Mouse (Mus musculus) lung, postnatal 0 days (tissue): ENCODE data around the gene Cep152. TPM values are rescaled to one million over a fixed set of nuclear protein-coding genes. Genes with fewer than 3 reads are reported as not detected.

Experiments
- ATAC-seq: fragments of 200-750 bp; cut with Nextera tagmentation; 2 replicates; pipeline ENCODE4 v1.8.0; 2017; ENCODE audit warnings: moderate library complexity
- DNase-seq: peaks from one replicate; pipeline ENCODE4 v3.0.0-alpha.2; 2016; ENCODE audit warnings: low spot score
- H3K27ac ChIP-seq: fragments of 300-500 bp; sonication (generic); 2 replicates; pipeline ENCODE4 v1.5.1; 2014; ENCODE audit warnings: antibody characterized with exemption, mild to moderate bottlenecking, low read length, mixed read lengths
- H3K27me3 ChIP-seq: fragments of 300-500 bp; sonication (generic); replicated peaks from 2 replicates; pipeline ENCODE4 v1.6.1; 2014; ENCODE audit warnings: low read length, mixed read lengths; ENCODE audit not compliant: insufficient read depth
- H3K36me3 ChIP-seq: fragments of 300-500 bp; sonication (generic); 2 replicates; pipeline ENCODE4 v1.6.1; 2014; ENCODE audit warnings: low read length, mixed read lengths; ENCODE audit not compliant: insufficient read depth
- H3K4me1 ChIP-seq: fragments of 300-500 bp; sonication (generic); 2 replicates; pipeline ENCODE4 v1.6.1; 2014; ENCODE audit warnings: antibody characterized with exemption, low read depth, low read length, mixed read lengths; ENCODE audit not compliant: insufficient read depth
- H3K4me2 ChIP-seq: fragments of 300-500 bp; sonication (generic); replicated peaks from 2 replicates; pipeline ENCODE4 v1.6.1; 2014; ENCODE audit warnings: low read depth, mild to moderate bottlenecking, low read length, moderate library complexity, mixed read lengths
- H3K4me3 ChIP-seq: fragments of 300-500 bp; sonication (generic); 2 replicates; pipeline ENCODE4 v1.5.1; 2014; ENCODE audit warnings: low read depth, low read length
- H3K9ac ChIP-seq: fragments of 300-500 bp; sonication (generic); replicated peaks from 2 replicates; pipeline ENCODE4 v1.6.1; 2014; ENCODE audit warnings: low read depth, mild to moderate bottlenecking
- H3K9me3 ChIP-seq: fragments of 300-500 bp; sonication (generic); 2 replicates; pipeline ENCODE4 v1.6.1; 2016; ENCODE audit warnings: low read length, mixed read lengths
- CTCF ChIP-seq: IDR thresholded peaks from 2 replicates; pipeline ENCODE4 v1.5.1; 2016; ENCODE audit warnings: antibody characterized with exemption, mild to moderate bottlenecking
- EP300 ChIP-seq: IDR thresholded peaks from 2 replicates; pipeline ENCODE4 v1.6.1; 2016; ENCODE audit warnings: antibody characterized with exemption, mild to moderate bottlenecking, control low read depth
- WGBS: fragments of 180-500 bp; shearing (Covaris S2); extraction: QIAGEN DNeasy Blood & Tissue Kit; methylation state at CpG from one replicate; pipeline ENCODE4 v1.1.7; 2014; 5-methylcytosine and 5-hydroxymethylcytosine counted together
- polyA plus RNA-seq: library from polyadenylated mRNA; unstranded; fragments of >200 nt; fragmentation: Nextera tagmentation; extraction: Ambion mirVana; gene quantifications from 2 replicates; pipeline ENCODE4 v1.2.1, GENCODE M21; 2015

Cep152 gene
- polyA plus RNA-seq, 1 experiment from 2014 or later, result 1.3 TPM

DNA sequence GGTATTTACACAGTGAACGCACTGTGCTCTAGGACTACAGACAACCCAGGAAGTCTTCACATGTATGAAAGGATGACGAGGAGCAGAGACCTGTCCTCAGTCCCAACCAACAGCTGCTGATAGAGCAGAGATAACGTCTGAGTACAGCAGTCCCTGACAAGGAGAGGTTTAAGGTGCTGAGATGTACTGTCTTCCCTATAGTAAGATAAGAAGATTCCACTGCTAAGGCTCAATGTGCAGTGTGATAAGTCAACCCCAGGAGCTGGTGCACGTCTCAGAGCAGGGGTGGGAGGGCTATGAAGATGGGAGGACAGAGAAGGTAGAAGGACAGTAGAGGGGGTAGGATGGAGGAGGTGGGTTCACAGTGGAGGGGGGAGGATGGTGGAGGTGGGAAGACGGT, 43.8 kb downstream of the Cep152 start:
- ATAC-seq, result no peak
- no peaks in the 10 kb centered on the region for H3K4me1 ChIP-seq
- no peak overlapping the region for H3K4me3 ChIP-seq
- H3K4me2 ChIP-seq, result no peak overlapping the region
- TF ChIP-seq EP300, result no peak
- no peak for TF ChIP-seq CTCF
- H3K27me3 ChIP-seq, result no peaks in the 10 kb centered on the region
- peaks cover 1% of the 10 kb centered on the region; the same call in 1 of the 2 replicates for H3K36me3 ChIP-seq
- H3K9me3 ChIP-seq, result no peaks in the 10 kb centered on the region
- DNase-seq, result no peak
- WGBS, result 74% methylated on average over 5 of the region's 5 CpGs
- no peak overlapping the region for H3K9ac ChIP-seq
- H3K27ac ChIP-seq, result no peak overlapping the region

DNA sequence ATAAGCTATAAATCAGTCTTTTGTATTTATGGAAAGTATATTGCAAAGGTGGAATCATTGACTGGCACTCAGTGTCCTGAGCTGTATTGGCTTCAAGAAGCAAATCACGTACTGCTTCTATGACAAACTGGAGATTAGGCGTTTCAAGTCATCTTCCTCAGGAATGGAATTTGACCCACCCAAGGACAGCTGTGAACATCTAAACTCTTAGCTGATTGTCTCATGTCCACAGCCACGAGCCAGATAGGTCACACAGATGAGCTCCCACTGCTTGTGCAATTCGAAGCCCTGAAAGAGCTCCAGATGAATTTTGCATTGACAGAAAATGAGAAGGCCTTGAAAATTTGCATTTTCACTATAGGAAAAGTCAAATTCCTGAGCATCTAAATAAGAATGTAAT, 47.2 kb downstream of the Cep152 start:
- TF ChIP-seq EP300 (no peak), CTCF (no peak)
- ATAC-seq, result no peak

DNA sequence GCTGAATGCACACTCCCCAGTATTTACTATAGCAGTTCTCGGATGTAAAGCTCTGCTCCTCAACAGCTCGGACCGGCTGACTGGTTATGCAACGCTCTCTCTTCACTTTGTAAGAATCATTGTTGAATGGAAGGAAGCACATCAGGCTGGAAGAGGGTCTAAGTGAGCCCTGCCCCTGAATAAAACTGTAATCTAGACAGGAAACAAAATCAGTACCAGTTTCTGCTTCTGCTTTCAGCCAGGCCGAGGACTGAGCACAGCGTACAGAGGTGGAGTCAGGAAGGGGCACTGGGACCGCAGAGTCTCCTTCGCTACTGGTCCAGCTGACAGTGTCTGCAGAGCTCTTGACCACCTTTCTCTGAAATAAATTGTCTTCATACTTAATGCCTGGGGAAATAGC, 48.4 kb downstream of the Cep152 start:
- DNase-seq (no peak), ATAC-seq (no peak)
- Histone ChIP-seq H3K9me3 (no peaks in the 10 kb centered on the region), H3K27me3 (no peaks in the 10 kb centered on the region), H3K4me1 (no peaks in the 10 kb centered on the region), H3K36me3 (no peaks in the 10 kb centered on the region; the same call in 1 of the 2 replicates), H3K27ac (no peak overlapping the region), H3K9ac (no peak overlapping the region), H3K4me3 (no peak overlapping the region), H3K4me2 (no peak overlapping the region)
- TF ChIP-seq CTCF, result no peak
- WGBS, result 73% methylated on average over 8 of the region's 8 CpGs

More for the DNA sequence above, 47.2 kb downstream of the Cep152 start:
- no peak overlapping the region for H3K27ac ChIP-seq
- H3K36me3 ChIP-seq, result no peaks in the 10 kb centered on the region; the same call in 1 of the 2 replicates
- no peaks in the 10 kb centered on the region for H3K27me3 ChIP-seq
- WGBS, result 54% methylated on average over 4 of the region's 4 CpGs
- no peak overlapping the region for H3K9ac ChIP-seq
- DNase-seq, result no peak
- no peaks in the 10 kb centered on the region for H3K9me3 ChIP-seq
- H3K4me1 ChIP-seq, result no peaks in the 10 kb centered on the region
- no peak overlapping the region for H3K4me2 ChIP-seq
- H3K4me3 ChIP-seq, result no peak overlapping the region

DNA sequence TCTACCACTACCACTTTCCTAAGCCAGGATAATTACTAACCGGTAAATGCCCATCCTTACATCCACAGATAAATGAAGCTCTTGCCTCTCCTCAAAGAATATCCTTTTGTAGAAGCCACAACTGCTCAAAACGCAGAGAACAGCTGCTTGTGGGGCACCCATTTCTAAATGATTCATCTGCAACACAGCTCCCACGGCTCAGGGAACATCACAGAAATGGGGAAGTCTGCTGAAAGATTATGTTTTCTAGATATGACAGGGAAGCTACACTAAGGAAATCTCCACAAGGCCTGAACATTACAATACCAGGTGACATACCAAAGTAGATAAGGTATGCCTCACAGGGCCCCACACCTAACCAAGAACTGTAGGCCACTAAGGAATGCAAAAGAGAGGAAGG, 49.1 kb downstream of the Cep152 start:
- Histone ChIP-seq H3K9ac (no peak overlapping the region), H3K36me3 (no peaks in the 10 kb centered on the region; the same call in 1 of the 2 replicates), H3K4me3 (no peak overlapping the region), H3K4me2 (no peak overlapping the region), H3K27me3 (no peaks in the 10 kb centered on the region), H3K9me3 (no peaks in the 10 kb centered on the region), H3K4me1 (no peaks in the 10 kb centered on the region), H3K27ac (no peak overlapping the region)
- DNase-seq (no peak), ATAC-seq (no peak)
- TF ChIP-seq EP300, result no peak
- TF ChIP-seq CTCF, result no peak
- 87% methylated on average over 3 of the region's 3 CpGs for WGBS

DNA sequence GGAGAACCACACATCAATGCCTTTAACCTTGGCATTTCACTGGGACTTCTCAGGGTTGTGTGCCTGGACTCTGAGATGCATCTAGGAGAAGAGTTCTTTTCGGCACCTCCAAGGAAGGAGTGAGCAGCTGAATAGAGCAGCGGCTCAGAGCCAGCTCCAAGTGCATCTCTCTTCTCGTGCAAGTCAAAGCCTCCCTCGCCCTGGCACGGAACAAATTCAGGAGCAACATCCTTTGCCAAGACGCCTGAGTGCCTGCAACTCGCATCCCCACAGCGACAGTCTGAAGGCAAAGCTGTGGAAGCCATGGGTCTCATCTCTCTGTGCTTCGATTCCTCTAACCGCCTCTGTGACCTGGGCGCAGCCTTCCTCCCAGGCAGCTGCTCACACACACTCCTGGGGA, 61.0 kb downstream of the Cep152 start:
- 0 out of 2 replicates have a peak, but pooled peaks cover 5% of the 10 kb centered on the region for H3K36me3 ChIP-seq
- H3K4me2 ChIP-seq, result no peak overlapping the region
- no peaks in the 10 kb centered on the region for H3K9me3 ChIP-seq
- no peak overlapping the region for H3K4me3 ChIP-seq
- ATAC-seq, result no peak
- TF ChIP-seq CTCF (no peak), EP300 (no peak)
- 85% methylated on average over 11 of the region's 11 CpGs for WGBS
- no peak overlapping the region for H3K27ac ChIP-seq
- H3K9ac ChIP-seq, result no peak overlapping the region
- H3K27me3 ChIP-seq, result no peaks in the 10 kb centered on the region
- no peak for DNase-seq
- H3K4me1 ChIP-seq, result no peaks in the 10 kb centered on the region

DNA sequence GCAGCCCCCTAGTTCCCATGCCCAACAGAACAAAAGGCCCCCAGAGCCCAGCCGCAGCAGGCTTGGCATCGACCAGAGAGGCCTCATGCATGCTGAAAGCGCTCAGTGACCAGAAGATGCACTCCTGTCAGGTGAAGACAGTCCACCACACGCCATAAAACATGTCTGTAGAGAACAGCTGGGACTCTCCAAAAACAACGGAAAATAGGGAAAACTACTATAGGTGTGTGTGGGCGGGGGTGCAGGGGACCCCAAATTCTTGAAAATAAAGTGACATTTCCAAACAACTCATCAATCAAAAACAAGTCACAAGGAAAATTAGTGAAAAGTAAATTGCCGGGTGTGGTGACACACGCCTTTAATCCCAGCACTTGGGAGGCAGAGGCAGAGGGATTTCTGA, 62.5 kb downstream of the Cep152 start:
- DNase-seq (no peak), ATAC-seq (no peak)
- Histone ChIP-seq H3K27me3 (no peaks in the 10 kb centered on the region), H3K4me1 (no peaks in the 10 kb centered on the region), H3K36me3 (0 out of 2 replicates have a peak, but pooled peaks cover 5% of the 10 kb centered on the region), H3K27ac (no peak overlapping the region), H3K9ac (no peak overlapping the region), H3K4me3 (no peak overlapping the region), H3K4me2 (no peak overlapping the region), H3K9me3 (no peaks in the 10 kb centered on the region)
- 91% methylated on average over 8 of the region's 8 CpGs for WGBS
- TF ChIP-seq CTCF, result no peak
- TF ChIP-seq EP300, result no peak

DNA sequence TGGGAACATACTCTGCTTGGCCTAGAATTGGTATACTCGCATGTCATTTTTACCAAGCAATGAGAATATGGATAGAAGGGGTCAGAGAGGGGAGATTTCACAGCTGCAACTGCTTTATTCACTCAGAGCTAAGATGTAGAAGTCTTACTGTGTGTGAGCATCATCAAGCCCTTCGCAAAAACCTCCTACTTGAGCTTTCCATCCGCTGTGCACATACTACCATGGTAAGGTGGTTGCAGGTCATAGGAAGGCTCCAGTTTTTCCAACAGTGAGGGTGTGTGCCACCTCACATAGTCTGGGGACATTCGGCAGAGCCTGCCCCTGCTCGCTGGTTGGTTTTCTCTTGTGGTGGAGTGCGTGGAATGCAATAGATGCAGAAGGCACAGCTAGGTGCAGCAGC, 64.9 kb downstream of the Cep152 start:
- WGBS, result 90% methylated on average over 6 of the region's 6 CpGs
- H3K36me3 ChIP-seq, result 0 out of 2 replicates have a peak, but pooled peaks cover 5% of the 10 kb centered on the region
- no peak overlapping the region for H3K9ac ChIP-seq
- no peaks in the 10 kb centered on the region for H3K27me3 ChIP-seq
- H3K9me3 ChIP-seq, result no peaks in the 10 kb centered on the region
- DNase-seq, result no peak
- no peak overlapping the region for H3K4me2 ChIP-seq
- ATAC-seq, result no peak
- no peaks in the 10 kb centered on the region for H3K4me1 ChIP-seq
- H3K4me3 ChIP-seq, result no peak overlapping the region
- no peak for TF ChIP-seq EP300
- TF ChIP-seq CTCF, result no peak
- no peak overlapping the region for H3K27ac ChIP-seq
